Mouse (Mus musculus): ENCODE measurements around the gene Relb. TPM values are rescaled to one million over a fixed set of nuclear protein-coding genes. Genes with fewer than 3 reads are reported as not detected.

Relb gene
- polyA plus RNA-seq, 1 experiment = 5.8 TPM

GRCm38 (mm10) chr7:19628536-19629360 is 490 bp downstream of the Relb start:
- Histone ChIP-seq H3K4me1 (ENCODE audit: control insufficient read depth, insufficient read depth, low read length) (peaks cover 5% of the 10 kb centered on the region; the same call in 1 of the 2 replicates), H3K27ac (ENCODE audit: insufficient read depth, low read length) (no peak overlapping the region), H3K27me3 (ENCODE audit: control insufficient read depth, insufficient read depth, low read length) (no peaks in the 10 kb centered on the region), H3K4me3 (replicated peaks; ENCODE audit: insufficient read depth, low read depth, low read length) (peak overlapping the region; percentile 62)
- no peak for TF ChIP-seq POLR2A (IDR thresholded peaks at IDR 0.05; ENCODE audit: borderline replicate concordance, insufficient read depth, low read length)
- no peak for TF ChIP-seq CTCF (IDR thresholded peaks at IDR 0.05; ENCODE audit: borderline replicate concordance, insufficient read depth, low read depth, low read length)
- DNase-seq = peak; percentile 77 to 82
- WGBS = 2% methylated on average over 57 of the region's 57 CpGs

- DNase-seq = no peak
These were observed 1.1 kb downstream of the Relb start for GRCm38 (mm10) chr7:19628192-19628535.

GRCm38 (mm10) chr7:19627721-19628120 is 1.5 kb downstream of the Relb start:
- 71% methylated on average over 3 of the region's 3 CpGs for WGBS
- Histone ChIP-seq H3K4me3 (replicated peaks; ENCODE audit: insufficient read depth, low read depth, low read length) (no peak overlapping the region), H3K4me1 (ENCODE audit: control insufficient read depth, insufficient read depth, low read length) (peaks cover 5% of the 10 kb centered on the region; the same call in 1 of the 2 replicates), H3K27ac (ENCODE audit: insufficient read depth, low read length) (no peak overlapping the region), H3K27me3 (ENCODE audit: control insufficient read depth, insufficient read depth, low read length) (no peaks in the 10 kb centered on the region)
- no peak for DNase-seq
- no peak for TF ChIP-seq CTCF (IDR thresholded peaks at IDR 0.05; ENCODE audit: borderline replicate concordance, insufficient read depth, low read depth, low read length)
- TF ChIP-seq POLR2A (IDR thresholded peaks at IDR 0.05; ENCODE audit: borderline replicate concordance, insufficient read depth, low read length) = no peak

More at GRCm38 (mm10) chr7:19628192-19628535, 1.1 kb downstream of the Relb start:
- peaks cover 5% of the 10 kb centered on the region; the same call in 1 of the 2 replicates for H3K4me1 ChIP-seq (ENCODE audit: control insufficient read depth, insufficient read depth, low read length)
- 15% methylated on average over 17 of the region's 17 CpGs for WGBS
- TF ChIP-seq CTCF (IDR thresholded peaks at IDR 0.05; ENCODE audit: borderline replicate concordance, insufficient read depth, low read depth, low read length) (no peak), POLR2A (IDR thresholded peaks at IDR 0.05; ENCODE audit: borderline replicate concordance, insufficient read depth, low read length) (no peak)
- no peaks in the 10 kb centered on the region for H3K27me3 ChIP-seq (ENCODE audit: control insufficient read depth, insufficient read depth, low read length)
- H3K27ac ChIP-seq (ENCODE audit: insufficient read depth, low read length) = no peak overlapping the region
- H3K4me3 ChIP-seq (replicated peaks; ENCODE audit: insufficient read depth, low read depth, low read length) = peak overlapping the region; percentile 62

- H3K27me3 ChIP-seq (ENCODE audit: control insufficient read depth, insufficient read depth, low read length) = no peaks in the 10 kb centered on the region
- WGBS = 65% methylated on average over 2 of the region's 2 CpGs
- H3K4me1 ChIP-seq (ENCODE audit: control insufficient read depth, insufficient read depth, low read length) = peaks cover 4% of the 10 kb centered on the region; the same call in 1 of the 2 replicates
- H3K27ac ChIP-seq (ENCODE audit: insufficient read depth, low read length) = no peak overlapping the region
- TF ChIP-seq POLR2A (IDR thresholded peaks at IDR 0.05; ENCODE audit: borderline replicate concordance, insufficient read depth, low read length) (no peak), CTCF (IDR thresholded peaks at IDR 0.05; ENCODE audit: borderline replicate concordance, insufficient read depth, low read depth, low read length) (no peak)
- H3K4me3 ChIP-seq (replicated peaks; ENCODE audit: insufficient read depth, low read depth, low read length) = no peak overlapping the region
- DNase-seq = no peak
These were observed 5.8 kb downstream of the Relb start for GRCm38 (mm10) chr7:19623433-19623832.

- H3K27ac ChIP-seq (ENCODE audit: insufficient read depth, low read length) = no peak overlapping the region
- DNase-seq = no peak
- no peaks in the 10 kb centered on the region for H3K27me3 ChIP-seq (ENCODE audit: control insufficient read depth, insufficient read depth, low read length)
- WGBS = 53% methylated on average over 6 of the region's 6 CpGs
- TF ChIP-seq CTCF (IDR thresholded peaks at IDR 0.05; ENCODE audit: borderline replicate concordance, insufficient read depth, low read depth, low read length) (no peak), POLR2A (IDR thresholded peaks at IDR 0.05; ENCODE audit: borderline replicate concordance, insufficient read depth, low read length) (no peak)
- no peak overlapping the region for H3K4me3 ChIP-seq (replicated peaks; ENCODE audit: insufficient read depth, low read depth, low read length)
- H3K4me1 ChIP-seq (ENCODE audit: control insufficient read depth, insufficient read depth, low read length) = no peaks in the 10 kb centered on the region
These were observed 7.0 kb downstream of the Relb start for GRCm38 (mm10) chr7:19622241-19622640.

GRCm38 (mm10) chr7:19620811-19621210 is 8.4 kb downstream of the Relb start:
- WGBS = 56% methylated on average over 7 of the region's 7 CpGs
- TF ChIP-seq CTCF (IDR thresholded peaks at IDR 0.05; ENCODE audit: borderline replicate concordance, insufficient read depth, low read depth, low read length) (no peak), POLR2A (IDR thresholded peaks at IDR 0.05; ENCODE audit: borderline replicate concordance, insufficient read depth, low read length) (no peak)

GRCm38 (mm10) chr7:19619004-19619801 is 10.0 kb downstream of the Relb start:
- no peaks in the 10 kb centered on the region for H3K4me1 ChIP-seq (ENCODE audit: control insufficient read depth, insufficient read depth, low read length)
- H3K27me3 ChIP-seq (ENCODE audit: control insufficient read depth, insufficient read depth, low read length) = no peaks in the 10 kb centered on the region
- peak; percentile 73 to 74 for DNase-seq
- no peak overlapping the region for H3K4me3 ChIP-seq (replicated peaks; ENCODE audit: insufficient read depth, low read depth, low read length)
- no peak overlapping the region for H3K27ac ChIP-seq (ENCODE audit: insufficient read depth, low read length)
- WGBS = 8% methylated on average over 35 of the region's 35 CpGs
- TF ChIP-seq CTCF (IDR thresholded peaks at IDR 0.05; ENCODE audit: borderline replicate concordance, insufficient read depth, low read depth, low read length) (peak; percentile 83), POLR2A (IDR thresholded peaks at IDR 0.05; ENCODE audit: borderline replicate concordance, insufficient read depth, low read length) (no peak)

More at GRCm38 (mm10) chr7:19620811-19621210, 8.4 kb downstream of the Relb start:
- Histone ChIP-seq H3K4me1 (ENCODE audit: control insufficient read depth, insufficient read depth, low read length) (no peaks in the 10 kb centered on the region), H3K4me3 (replicated peaks; ENCODE audit: insufficient read depth, low read depth, low read length) (no peak overlapping the region), H3K27ac (ENCODE audit: insufficient read depth, low read length) (no peak overlapping the region), H3K27me3 (ENCODE audit: control insufficient read depth, insufficient read depth, low read length) (no peaks in the 10 kb centered on the region)
- no peak for DNase-seq
